Comparison of ENCODE assay signal across 28 mouse cellular contexts in genomic region chr6:113737318-113738046, GRCm38 (mm10). TPM values are rescaled to one million over a fixed set of nuclear protein-coding genes. Genes with fewer than 3 reads are reported as not detected.
DNase-seq lines count a peak whose midpoint lies in the region; ATAC-seq and TF ChIP-seq lines count a peak whose summit lies in the region.
"Had no signal": no experiment of that assay in that cellular context is flagged by ENCODE, and none has a peak within 500 bp of the region (broad histone marks: within the 10 kb centered on the region; RNA-seq: fewer than 3 reads in every experiment).

No protein-coding gene starts in this region.

- TF ChIP-seq EP300 in stomach, postnatal 0 days (optimal IDR thresholded peaks at IDR 0.05), result no peak

- 54% methylated on average over 9 of the region's 9 CpGs for WGBS in intestine, postnatal 0 days
- WGBS in stomach, postnatal 0 days, result 90% methylated on average over 9 of the region's 9 CpGs

- H3K4me3 ChIP-seq in megakaryocyte, embryonic 14.5 days (replicated peaks), result peak overlapping the region; percentile 38
- H3K4me3 ChIP-seq in intestine, postnatal 0 days (ENCODE audit: low read depth, low read length), result no peak overlapping the region
- H3K4me3 ChIP-seq in stomach, postnatal 0 days (ENCODE audit: low read depth, low read length), result no peak overlapping the region
- H3K4me3 ChIP-seq: forebrain, embryonic 10.5 days; forebrain, embryonic 13.5 days; heart, adult 2 months; heart, embryonic 10.5 days; hindbrain, embryonic 10.5 days; hindbrain, embryonic 13.5 days had no signal

- H3K9ac ChIP-seq in intestine, postnatal 0 days (ENCODE audit: low read depth, low read length), result peak overlapping the region; percentile 22; the same call in 1 of the 2 replicates
- H3K9ac ChIP-seq in stomach, postnatal 0 days (ENCODE audit: low read length), result no peak overlapping the region
- H3K9ac ChIP-seq: forebrain, embryonic 13.5 days; hindbrain, embryonic 13.5 days had no signal

- H3K9me3 ChIP-seq in megakaryocyte, embryonic 14.5 days, result no peaks in the 10 kb centered on the region
- H3K9me3 ChIP-seq in intestine, postnatal 0 days (ENCODE audit: control insufficient read depth), result no peaks in the 10 kb centered on the region
- no peaks in the 10 kb centered on the region for H3K9me3 ChIP-seq in stomach, postnatal 0 days (ENCODE audit: control insufficient read depth, low read length)
- H3K9me3 ChIP-seq: forebrain, embryonic 10.5 days; forebrain, embryonic 13.5 days; heart, embryonic 10.5 days; hindbrain, embryonic 10.5 days; hindbrain, embryonic 13.5 days had no signal

- no peak for TF ChIP-seq CTCF in intestine, postnatal 0 days (IDR thresholded peaks at IDR 0.05; ENCODE audit: low read depth)
- TF ChIP-seq CTCF in stomach, postnatal 0 days (IDR thresholded peaks at IDR 0.05; ENCODE audit: low read depth), result no peak

- H3K4me1 ChIP-seq in megakaryocyte, embryonic 14.5 days, result peaks cover 59% of the 10 kb centered on the region
- H3K4me1 ChIP-seq in intestine, postnatal 0 days (replicated peaks; ENCODE audit: control insufficient read depth, insufficient read depth, low read length), result peaks cover 7% of the 10 kb centered on the region; the same call in 1 of the 2 replicates
- H3K4me1 ChIP-seq in stomach, postnatal 0 days (replicated peaks; ENCODE audit: control insufficient read depth, insufficient read depth), result peaks cover 4% of the 10 kb centered on the region; the same call in 1 of the 2 replicates

- ATAC-seq in megakaryocyte, adult 5-6 weeks (ENCODE audit: poor library complexity, severe bottlenecking), result no peak
- ATAC-seq in intestine, postnatal 0 days, result peak; percentile 94
- peak; percentile 39; the same call in 1 of the 2 replicates for ATAC-seq in stomach, postnatal 0 days (ENCODE audit: low FRiP score, low TSS enrichment)
- no peak for ATAC-seq in activated CD4-positive, CD25-positive, alpha-beta regulatory T cell, adult 4 months
- ATAC-seq: CD4-positive, CD25-positive, alpha-beta regulatory T cell, adult 4 months; forebrain, embryonic 13.5 days; forebrain, embryonic 16.5 days had no signal

- H3K4me2 ChIP-seq in intestine, postnatal 0 days (replicated peaks; ENCODE audit: low read depth), result peak overlapping the region; percentile 84
- no peak overlapping the region for H3K4me2 ChIP-seq in stomach, postnatal 0 days (replicated peaks; ENCODE audit: low read depth)
- H3K4me2 ChIP-seq: forebrain, embryonic 13.5 days; hindbrain, embryonic 13.5 days had no signal

- peak overlapping the region; percentile 92 for H3K27ac ChIP-seq in intestine, postnatal 0 days (ENCODE audit: low read depth, low read length)
- no peak overlapping the region for H3K27ac ChIP-seq in stomach, postnatal 0 days (replicated peaks)
- H3K27ac ChIP-seq: forebrain, embryonic 10.5 days; forebrain, embryonic 13.5 days; heart, adult 2 months; heart, embryonic 10.5 days; hindbrain, embryonic 10.5 days; hindbrain, embryonic 13.5 days had no signal

- peak; percentile 13 to 15 for DNase-seq in kidney, adult 8-10 months
- no peak for DNase-seq in kidney, postnatal 14 days
- no peak for DNase-seq in stomach, postnatal 0 days (ENCODE audit: low spot score)
- no peak for DNase-seq in adrenal gland, adult 8-10 months
- DNase-seq: adrenal gland, postnatal 10 days; adrenal gland, postnatal 36 days; cerebellum, adult 18-20 months; cerebellum, adult 9-10 months; cerebellum, postnatal 14 days; gastrocnemius, postnatal 10 days; gastrocnemius, postnatal 36 days; heart, adult 2 months had no signal

- no peaks in the 10 kb centered on the region for H3K27me3 ChIP-seq in megakaryocyte, embryonic 14.5 days (replicated peaks)
- no peaks in the 10 kb centered on the region for H3K27me3 ChIP-seq in intestine, postnatal 0 days (replicated peaks; ENCODE audit: control insufficient read depth, insufficient read depth, low read length)
- no peaks in the 10 kb centered on the region for H3K27me3 ChIP-seq in stomach, postnatal 0 days (ENCODE audit: control insufficient read depth, insufficient read depth, low read length)
- H3K27me3 ChIP-seq: forebrain, embryonic 13.5 days; hindbrain, embryonic 13.5 days had no signal

- H3K36me3 ChIP-seq in megakaryocyte, embryonic 14.5 days (replicated peaks; ENCODE audit: low read length), result peaks cover 65% of the 10 kb centered on the region
- H3K36me3 ChIP-seq in intestine, postnatal 0 days (ENCODE audit: control insufficient read depth, insufficient read depth), result peaks cover 45% of the 10 kb centered on the region
- 0 out of 2 replicates have a peak, but pooled peaks cover 9% of the 10 kb centered on the region for H3K36me3 ChIP-seq in stomach, postnatal 0 days (ENCODE audit: control insufficient read depth, insufficient read depth, low read length)

RNA-seq across cellular contexts. Expression of gene Sec13, which starts 3.1 kb away (rescaled TPM):
- 10.4 and 37.7 TPM in 2 replicates for polyA plus RNA-seq in megakaryocyte, embryonic 14.5 days (2012; ENCODE audit: insufficient read depth, low replicate concordance)
- total RNA-seq in megakaryocyte, adult 5-6 weeks (2015), result 96.8 and 102 TPM in 2 replicates
- total RNA-seq in megakaryocyte, adult 5-6 weeks (2017), result 103 and 116 TPM in 2 replicates
- polyA plus RNA-seq in intestine, postnatal 0 days (2015; fragmentation: Nextera tagmentation; extraction: Ambion mirVana), result 362 and 381 TPM in 2 replicates
- 165 and 184 TPM in 2 replicates for polyA plus RNA-seq in stomach, postnatal 0 days (2015; fragmentation: Nextera tagmentation; extraction: Ambion mirVana)
- polyA plus RNA-seq in activated CD4-positive, CD25-positive, alpha-beta regulatory T cell, adult 4 months (2017; shearing (Covaris generic)), result 100 to 1,000 TPM; 139 to 168 TPM
- total RNA-seq in adrenal gland, adult 8-10 months (2022), result 100 to 1,000 TPM; 117 to 146 (median 124) TPM

RNA-seq across cellular contexts. Expression of gene Ghrl, which starts 17.8 kb away (rescaled TPM):
- polyA plus RNA-seq in megakaryocyte, embryonic 14.5 days (2012; ENCODE audit: insufficient read depth, low replicate concordance), result 2.5 TPM in 1 of 2 replicates, not detected in the other
- total RNA-seq in megakaryocyte, adult 5-6 weeks (2015), result 1.1 and 4.4 TPM in 2 replicates
- 0.26 TPM in 1 of 2 replicates, not detected in the other for total RNA-seq in megakaryocyte, adult 5-6 weeks (2017)
- polyA plus RNA-seq in intestine, postnatal 0 days (2015; fragmentation: Nextera tagmentation; extraction: Ambion mirVana), result 139 and 148 TPM in 2 replicates
- 514 and 560 TPM in 2 replicates for polyA plus RNA-seq in stomach, postnatal 0 days (2015; fragmentation: Nextera tagmentation; extraction: Ambion mirVana)
- not detected for polyA plus RNA-seq in activated CD4-positive, CD25-positive, alpha-beta regulatory T cell, adult 4 months (2017; shearing (Covaris generic))
- 1 to 10 TPM in 1 of 4 experiments, not detected in 3; 1.4 TPM for total RNA-seq in adrenal gland, adult 8-10 months (2022)
- total RNA-seq: adrenal gland, postnatal 10 days; adrenal gland, postnatal 36 days; gastrocnemius, adult 18-20 months; gastrocnemius, postnatal 10 days; gastrocnemius, postnatal 36 days; heart, adult 2 months; heart, postnatal 25 days had no signal
- polyA plus RNA-seq: CD4-positive, CD25-positive, alpha-beta regulatory T cell, adult 4 months; embryonic facial prominence, embryonic 11.5 days; forebrain, embryonic 10.5 days; heart, embryonic 14.5 days; heart, postnatal 0 days had no signal

RNA-seq across cellular contexts. Expression of gene Tatdn2, which starts 40.6 kb away (rescaled TPM):
- 10.1 and 13.2 TPM in 2 replicates for polyA plus RNA-seq in megakaryocyte, embryonic 14.5 days (2012; ENCODE audit: insufficient read depth, low replicate concordance)
- 22.5 and 23.2 TPM in 2 replicates for total RNA-seq in megakaryocyte, adult 5-6 weeks (2015)
- 107 and 126 TPM in 2 replicates for total RNA-seq in megakaryocyte, adult 5-6 weeks (2017)
- polyA plus RNA-seq in intestine, postnatal 0 days (2015; fragmentation: Nextera tagmentation; extraction: Ambion mirVana), result 1.1 and 1.5 TPM in 2 replicates
- 0.73 and 0.97 TPM in 2 replicates for polyA plus RNA-seq in stomach, postnatal 0 days (2015; fragmentation: Nextera tagmentation; extraction: Ambion mirVana)
- 1 to 10 TPM; 1.0 to 5.0 TPM for polyA plus RNA-seq in activated CD4-positive, CD25-positive, alpha-beta regulatory T cell, adult 4 months (2017; shearing (Covaris generic))
- total RNA-seq in adrenal gland, adult 8-10 months (2022), result 10 to 100 TPM; 56.1 to 74.8 (median 64.0) TPM

Comparison
In these comparisons a context has a peak if more than half of its experiments do, and no peak if none do; other contexts are left out.
1. DNase-seq: peak in kidney, adult 8-10 months (2 of 2); none in kidney, postnatal 14 days (single experiment), stomach, postnatal 0 days (single experiment) and adrenal gland, adult 8-10 months (single experiment).
2. ATAC-seq: peak in intestine, postnatal 0 days (single experiment) and stomach, postnatal 0 days (single experiment); none in megakaryocyte, adult 5-6 weeks (single experiment) and activated CD4-positive, CD25-positive, alpha-beta regulatory T cell, adult 4 months (single experiment).
3. RNA of gene Ghrl, which starts 17.8 kb away (polyA plus RNA-seq): 514 to 560 TPM in stomach, postnatal 0 days and 139 to 148 TPM in intestine, postnatal 0 days; 2.5 TPM in megakaryocyte, embryonic 14.5 days and not detected in activated CD4-positive, CD25-positive, alpha-beta regulatory T cell, adult 4 months; every median in the first group is over 10 times any median in the second.